Mouse (Mus musculus) cerebellum, postnatal 25 days (tissue): ENCODE measurements at regions not wholly inside any gene's neighbourhood (a gene's known extent, or its start where the extent isn't known, plus 50 kb on each side); places are given as distances from the start of the nearest gene placed in this dataset.

Experiments
- DNase-seq, 2 experiments: peaks; one replicate each; pipeline ENCODE4 v3.0.0; 2021; ENCODE audit warnings: mixed read lengths in 2 of 2

DNA sequence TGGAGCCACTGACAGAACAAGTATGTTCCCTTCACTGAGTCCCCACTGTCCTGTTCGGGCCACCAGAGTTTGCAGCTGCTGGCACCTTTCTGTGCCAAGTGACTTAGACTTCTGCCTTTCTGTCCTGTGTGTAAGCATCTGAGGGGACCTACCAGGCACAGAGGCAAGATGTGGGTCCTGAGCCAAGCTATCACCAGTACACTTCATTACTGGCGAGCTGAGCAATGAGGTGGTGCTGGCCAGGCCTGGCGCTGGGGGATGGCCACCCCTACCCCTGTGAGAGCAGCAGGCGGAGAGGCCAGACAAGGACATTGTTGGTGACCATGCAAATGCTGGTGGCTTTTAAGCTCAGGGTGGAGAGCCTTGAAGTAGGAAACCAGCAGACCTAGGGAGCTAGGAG is 87.6 kb upstream of the Mrps6 start:
- no peak for DNase-seq

DNA sequence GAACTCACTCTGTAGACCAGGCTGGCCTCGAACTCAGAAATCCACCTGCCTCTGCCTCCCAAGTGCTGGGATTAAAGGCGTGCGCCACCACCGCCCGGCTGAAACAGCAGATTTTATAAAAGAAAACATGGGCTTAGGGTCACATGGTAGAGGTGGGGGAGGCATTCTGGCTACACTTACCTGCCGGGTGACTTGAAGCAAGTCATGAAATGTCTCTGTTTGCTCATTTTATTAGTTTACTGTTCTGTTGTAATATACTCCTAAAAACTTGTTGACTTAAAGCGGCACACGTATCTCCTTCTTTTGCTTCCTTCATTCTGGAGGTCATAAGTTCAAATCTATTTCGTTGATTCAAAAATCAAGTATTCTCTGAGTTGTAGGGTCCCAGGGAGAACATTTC is 84.9 kb upstream of the Mrps6 start:
- DNase-seq, result no peak

DNA sequence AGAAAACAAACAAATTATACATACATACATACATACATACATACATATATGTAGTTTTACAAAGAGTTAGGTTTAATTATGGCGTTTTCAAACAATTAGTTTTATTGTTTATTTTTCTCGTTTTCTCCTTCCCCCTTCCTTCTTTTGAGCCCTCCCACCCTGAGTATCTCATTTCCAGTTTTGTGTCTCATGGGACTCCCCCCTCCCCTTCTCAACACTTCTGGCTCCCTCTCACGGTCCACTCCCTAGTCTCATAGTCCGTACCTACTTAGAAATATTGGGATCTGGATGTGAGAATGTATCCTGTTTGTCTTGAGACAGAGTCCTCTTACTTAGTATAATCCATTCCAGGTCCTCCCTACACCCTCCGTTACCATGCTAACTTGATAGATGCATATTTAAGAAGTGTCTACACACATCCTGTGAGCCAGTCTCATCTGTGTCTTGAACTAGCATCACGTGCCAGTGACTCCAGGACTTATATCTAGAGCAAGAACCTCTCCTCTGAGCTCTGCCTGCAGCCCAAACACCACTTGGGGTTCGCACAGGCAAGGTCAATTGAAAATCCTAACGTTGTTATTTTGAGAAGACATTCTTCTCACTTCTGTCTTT is 81.8 kb upstream of the Mrps6 start:
- DNase-seq, result no peak

DNA sequence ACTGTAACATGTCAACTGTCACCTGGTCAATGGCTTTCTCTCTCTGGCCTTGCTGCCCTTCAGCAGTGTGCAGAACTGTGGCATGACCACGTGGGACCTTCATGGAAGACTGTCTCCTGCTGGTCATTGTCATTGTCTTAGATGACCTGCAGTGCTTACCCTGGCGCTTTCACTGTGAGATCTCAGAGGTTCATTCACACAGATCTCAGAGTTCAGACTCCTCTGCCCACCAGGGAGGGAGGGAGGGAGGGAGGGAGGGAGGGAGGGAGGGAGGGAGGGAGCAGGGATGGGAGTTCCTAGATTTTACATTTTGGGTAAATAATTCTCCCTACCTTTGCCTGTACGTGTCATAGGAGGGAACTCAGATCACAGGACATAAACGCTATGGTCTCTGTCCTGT is 79.6 kb upstream of the Mrps6 start:
- no peak for DNase-seq

DNA sequence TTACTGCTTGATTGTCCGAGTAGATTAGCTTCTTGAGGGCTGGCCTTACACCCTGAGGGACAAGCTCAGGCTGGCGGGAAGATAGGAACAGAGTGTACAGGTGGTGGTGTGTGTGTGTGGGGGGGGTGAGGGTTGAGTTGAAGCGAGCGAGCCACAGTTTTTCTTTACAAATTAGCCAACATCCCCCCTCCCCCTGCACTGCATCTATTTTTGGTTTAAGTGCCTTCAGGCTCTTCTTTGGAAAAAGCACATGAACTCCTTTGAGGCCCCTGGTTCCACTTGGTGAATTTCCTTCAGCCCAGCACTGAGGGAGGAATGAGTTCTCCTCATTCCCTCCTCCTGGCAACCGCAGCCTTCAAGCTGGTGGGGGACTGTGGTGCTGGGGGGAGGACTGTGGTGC is 79.2 kb upstream of the Mrps6 start:
- DNase-seq, result no peak

DNA sequence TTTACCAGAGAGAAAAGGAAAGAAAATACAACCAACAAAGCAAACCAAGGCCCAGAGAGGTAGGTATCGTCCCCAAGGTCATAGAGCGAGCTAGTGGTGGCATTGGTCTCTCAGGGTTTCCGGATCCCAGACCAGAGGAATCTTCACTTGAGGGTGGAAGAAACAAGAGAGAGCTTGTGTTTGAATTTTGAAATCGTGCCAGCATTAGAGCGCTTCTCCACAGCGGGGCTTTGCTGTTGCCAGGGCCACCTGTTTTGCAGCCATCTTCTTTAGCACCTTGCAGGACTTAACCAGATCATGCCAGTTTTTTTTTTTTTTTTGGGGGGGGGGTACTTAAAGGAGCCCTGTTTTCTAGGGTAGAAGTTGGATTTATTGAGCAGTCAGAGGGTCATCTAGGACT is 77.6 kb upstream of the Mrps6 start:
- peak in 1 of 2 experiments; percentile 28 for DNase-seq

DNA sequence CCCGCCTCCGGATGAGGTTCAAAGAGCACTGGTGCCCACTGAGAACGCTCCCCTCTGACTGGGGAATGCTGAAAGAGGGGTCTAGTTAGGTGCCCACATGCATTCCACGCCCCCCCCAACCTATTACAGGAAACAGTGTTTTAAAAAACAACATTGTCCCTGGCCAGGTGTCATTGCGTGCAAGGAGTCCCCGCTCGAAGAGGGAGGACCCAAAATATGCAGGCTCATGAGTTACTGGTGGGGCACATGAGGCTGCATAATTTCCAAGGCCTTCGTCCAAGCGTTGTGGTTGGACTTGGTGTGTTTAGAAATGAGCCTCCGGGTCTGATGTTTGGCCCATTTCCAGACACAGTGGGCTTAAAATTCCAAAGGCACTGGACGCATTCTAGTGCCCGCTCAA is 72.9 kb upstream of the Mrps6 start:
- DNase-seq, result no peak

DNA sequence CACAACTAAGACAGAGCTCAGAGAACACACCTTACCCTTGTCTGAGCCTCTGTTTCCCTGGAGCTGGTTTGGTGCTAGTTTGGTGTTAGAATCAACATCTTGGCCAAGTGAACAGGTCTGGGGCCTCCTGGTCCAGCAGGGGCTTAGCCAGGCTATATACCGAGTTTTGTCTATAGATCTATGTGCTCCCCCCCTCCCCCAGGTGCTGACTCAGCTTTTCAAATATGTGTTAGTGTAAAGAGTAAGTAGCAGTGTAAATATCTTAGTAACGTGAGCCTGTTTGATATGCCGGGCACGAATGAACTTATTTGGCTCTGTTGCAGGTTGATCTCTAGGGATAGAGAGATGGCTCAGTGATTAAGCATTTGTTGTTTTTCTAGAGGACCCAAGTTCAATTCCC is 68.7 kb upstream of the Mrps6 start:
- DNase-seq, result no peak

DNA sequence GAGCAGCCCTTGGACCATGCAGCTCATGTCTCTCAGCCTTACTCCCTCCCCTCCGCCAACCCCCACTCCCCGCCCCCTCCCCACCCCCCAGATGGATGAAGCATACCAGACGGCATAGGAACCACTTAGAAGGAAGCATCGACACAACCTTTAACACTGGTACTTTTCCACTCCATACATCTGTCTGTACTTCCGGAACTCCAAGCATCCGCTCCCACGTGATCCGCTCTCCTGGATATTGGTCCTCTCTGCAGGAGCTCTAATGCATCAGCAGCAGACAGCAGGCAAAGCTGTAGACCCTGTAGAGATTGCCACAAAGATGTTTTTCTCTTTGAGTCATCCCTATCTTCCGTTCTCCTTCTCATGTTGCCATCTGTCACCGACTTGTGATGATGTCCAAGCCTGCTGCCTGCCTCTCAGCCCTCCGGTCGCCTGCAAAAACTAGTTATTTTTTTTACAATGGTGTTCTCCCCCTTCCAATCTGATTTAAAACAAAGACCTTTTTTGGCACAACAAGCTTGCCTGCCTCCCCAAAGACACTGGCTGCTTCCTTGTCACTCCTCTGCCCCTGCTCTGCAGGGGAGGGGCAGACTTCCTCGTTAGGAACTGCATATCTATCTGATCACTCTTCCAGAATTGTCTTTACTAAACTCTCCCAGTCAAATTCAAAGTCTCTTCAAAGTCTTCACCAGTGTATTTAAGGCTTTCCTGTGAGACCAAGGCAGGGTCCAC is 62.4 kb upstream of the Mrps6 start:
- DNase-seq, result peak; percentile 39 to 41

DNA sequence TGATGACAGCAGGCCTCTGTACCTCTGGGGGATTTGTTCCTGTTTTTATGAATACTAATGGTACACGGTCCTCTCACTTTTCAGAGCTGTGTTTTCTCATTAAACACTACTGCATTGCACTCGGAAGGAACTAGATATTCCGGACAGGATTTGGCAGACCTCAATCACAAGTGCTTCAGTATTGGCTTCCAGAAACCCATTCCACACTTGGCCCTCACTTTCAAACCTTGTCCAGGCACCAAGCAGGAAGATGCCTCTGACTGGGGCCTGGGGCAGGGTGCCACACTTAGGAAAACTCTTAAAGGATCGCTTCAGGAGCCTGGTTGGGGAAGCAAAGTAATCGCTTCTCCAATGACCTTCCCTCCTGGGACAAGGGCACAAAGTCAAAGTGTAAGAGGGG is 50.7 kb upstream of the Mrps6 start:
- DNase-seq, result no peak
